Mouse (Mus musculus) limb, embryonic 12.5 days (tissue): ENCODE data around the gene Ssbp4. TPM values are rescaled to one million over a fixed set of nuclear protein-coding genes. Genes with fewer than 3 reads are reported as not detected.
A peak's percentile ranks its signal among the peaks of the same experiment; 100 is the strongest.
"Not testable (repeated sequence)": the region's sequence is repeated elsewhere in the genome, so short reads cannot be mapped to it uniquely, and the experiment has no call there.

Experiments used
- ATAC-seq: fragments of 200-750 bp; cut with Nextera tagmentation; 2 replicates; pipeline ENCODE4 v1.8.0; 2017; ENCODE audit warnings: low read depth, moderate TSS enrichment; ENCODE audit not compliant: insufficient number of reproducible peaks, insufficient read depth, low FRiP score, low TSS enrichment
- H3K27ac ChIP-seq: fragments of 300-500 bp; sonication (generic); 2 replicates; pipeline ENCODE4 v1.5.1; 2016; ENCODE audit warnings: mild to moderate bottlenecking, moderate library complexity
- H3K27me3 ChIP-seq: fragments of 300-500 bp; sonication (generic); 2 replicates; pipeline ENCODE4 v1.6.1; 2016; ENCODE audit warnings: mild to moderate bottlenecking, moderate library complexity
- H3K36me3 ChIP-seq: fragments of 300-500 bp; sonication (generic); 2 replicates; pipeline ENCODE4 v1.6.1; 2016; ENCODE audit warnings: mild to moderate bottlenecking, moderate library complexity
- H3K4me1 ChIP-seq: fragments of 300-500 bp; sonication (generic); replicated peaks from 2 replicates; pipeline ENCODE4 v1.6.1; 2016
- H3K4me2 ChIP-seq: fragments of 300-500 bp; sonication (generic); 2 replicates; pipeline ENCODE4 v1.6.1; 2016; ENCODE audit warnings: mild to moderate bottlenecking, moderate library complexity
- H3K4me3 ChIP-seq: fragments of 300-500 bp; sonication (generic); replicated peaks from 2 replicates; pipeline ENCODE4 v1.5.1; 2016; ENCODE audit warnings: mild to moderate bottlenecking
- H3K9ac ChIP-seq: fragments of 300-500 bp; sonication (generic); replicated peaks from 2 replicates; pipeline ENCODE4 v1.6.1; 2016; ENCODE audit warnings: mild to moderate bottlenecking, moderate library complexity
- H3K9me3 ChIP-seq: fragments of 300-500 bp; sonication (generic); 2 replicates; pipeline ENCODE4 v1.6.1; 2016; ENCODE audit warnings: mild to moderate bottlenecking, moderate library complexity
- WGBS: fragments of 180-500 bp; shearing (Covaris S2); methylation state at CpG from one replicate; pipeline ENCODE4 v1.1.7; 2016; 5-methylcytosine and 5-hydroxymethylcytosine counted together
- polyA plus RNA-seq: library from polyadenylated mRNA; unstranded; fragments of >200 nt; fragmentation: Nextera tagmentation; extraction: Ambion mirVana; gene quantifications from 2 replicates; pipeline ENCODE4 v1.2.1, GENCODE M21; 2016

Gene Ssbp4
- polyA plus RNA-seq, 1 experiment from 2014 or later: 137 TPM

DNA sequence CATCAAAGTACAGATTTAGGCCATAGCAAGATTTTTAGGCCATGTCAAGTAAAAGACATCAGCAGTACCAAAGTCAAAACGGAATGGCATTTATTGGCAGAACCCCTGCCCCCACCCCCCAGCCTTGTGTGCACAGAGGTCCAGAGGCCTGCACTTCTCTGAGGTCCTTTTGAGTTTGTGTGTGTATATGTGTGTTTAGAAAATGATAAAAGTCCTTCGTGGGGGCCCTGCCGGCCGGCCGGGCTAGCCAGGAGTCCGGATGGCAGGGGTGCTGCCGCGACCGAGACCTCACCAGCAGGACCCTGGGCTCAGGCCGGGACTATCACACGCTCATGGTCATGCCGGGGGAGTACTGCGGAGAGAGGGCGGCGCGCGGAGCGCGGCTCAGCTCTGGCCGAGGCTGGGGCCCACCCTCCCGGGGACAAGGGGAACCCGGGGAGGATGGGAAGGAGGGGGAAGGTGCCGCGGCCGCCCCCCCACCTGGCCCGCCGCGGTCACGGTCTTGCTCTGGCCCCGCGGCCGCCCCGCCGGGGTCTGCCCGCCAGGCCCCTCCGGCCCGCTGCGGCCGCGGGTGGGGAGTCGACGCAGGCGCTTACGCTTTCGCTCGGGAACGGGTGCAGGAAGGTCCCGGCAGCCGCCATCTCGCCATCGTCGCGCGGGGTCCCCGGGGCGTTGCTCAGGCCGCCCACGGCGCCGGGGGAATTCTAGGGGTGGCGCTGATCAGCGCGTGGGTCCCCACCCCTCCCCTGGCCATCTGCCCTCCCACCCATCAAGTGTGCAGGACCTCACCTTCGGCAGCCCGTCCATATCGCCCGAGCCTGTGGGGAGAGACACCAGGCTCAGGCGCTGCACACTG lies 11.0 kb downstream of the Ssbp4 start:
- Histone ChIP-seq H3K27ac (peak overlapping the region; percentile 62), H3K9ac (peak overlapping the region; percentile 75), H3K4me1 (peaks cover 86% of the 10 kb centered on the region), H3K27me3 (no peaks in the 10 kb centered on the region; the same call in 1 of the 2 replicates), H3K4me3 (peak overlapping the region; percentile 50), H3K4me2 (peak overlapping the region; percentile 88), H3K9me3 (no peaks in the 10 kb centered on the region; the same call in 1 of the 2 replicates), H3K36me3 (peaks cover 47% of the 10 kb centered on the region)
- 12% methylated on average over 56 of the region's 68 CpGs for WGBS
- no peak for ATAC-seq

DNA sequence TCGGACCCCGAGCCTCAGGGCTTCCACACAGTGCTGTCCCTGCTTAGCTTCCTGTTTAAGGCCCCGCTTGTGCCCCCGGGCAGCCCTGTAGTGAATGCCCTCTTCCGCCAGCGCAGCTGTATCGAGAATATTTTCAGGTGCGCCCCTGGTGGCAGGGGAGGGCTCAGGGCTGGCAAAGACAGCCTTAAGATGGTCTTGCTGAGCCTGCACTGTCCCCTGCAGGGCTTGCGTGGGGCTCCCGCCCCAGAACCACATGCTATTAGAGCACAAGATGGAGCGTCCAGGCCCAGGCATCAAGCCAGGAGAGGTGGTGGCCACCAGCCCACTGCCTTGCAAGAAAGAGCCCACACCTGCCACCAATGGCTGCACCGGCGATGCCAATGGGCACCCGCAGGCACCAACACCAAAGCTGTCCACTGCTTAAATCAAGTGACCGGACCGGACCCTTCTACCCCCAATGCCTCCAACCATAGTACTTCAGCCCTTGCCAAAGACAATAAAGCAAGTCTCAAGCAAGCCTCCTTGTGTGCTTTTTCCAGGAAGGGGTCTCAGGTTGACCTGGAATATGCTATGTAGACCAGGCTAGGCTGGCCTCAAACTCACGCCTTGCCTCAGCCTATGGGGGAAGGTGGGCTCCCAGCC lies 11.8 kb downstream of the Ssbp4 start:
- ATAC-seq: no peak
- Histone ChIP-seq H3K27me3 (no peaks in the 10 kb centered on the region; the same call in 1 of the 2 replicates), H3K27ac (peak overlapping the region; percentile 50; the same call in 1 of the 2 replicates), H3K4me3 (peak overlapping the region; percentile 50; the same call in 1 of the 2 replicates), H3K9me3 (no peaks in the 10 kb centered on the region), H3K4me1 (peaks cover 86% of the 10 kb centered on the region), H3K36me3 (peaks cover 45% of the 10 kb centered on the region), H3K4me2 (peak overlapping the region; percentile 88), H3K9ac (no peak overlapping the region)
- WGBS: 86% methylated on average over 17 of the region's 17 CpGs

DNA sequence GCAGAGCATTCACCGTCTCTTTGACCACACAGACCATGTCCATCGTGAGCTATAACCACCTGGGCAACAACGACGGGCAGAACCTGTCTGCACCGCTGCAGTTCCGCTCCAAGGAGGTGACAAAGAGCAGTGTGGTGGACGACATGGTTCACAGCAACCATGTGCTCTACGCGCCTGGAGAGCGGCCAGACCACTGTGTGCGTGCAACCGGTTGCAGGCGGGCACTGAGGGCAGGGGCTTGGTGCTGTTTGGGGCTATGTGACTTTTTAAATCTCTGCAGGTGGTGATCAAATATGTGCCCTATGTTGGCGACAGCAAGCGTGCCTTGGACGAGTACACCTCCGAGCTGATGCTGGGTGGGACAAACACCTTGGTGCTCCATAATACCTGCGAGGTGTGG lies 12.5 kb downstream of the Ssbp4 start:
- peak overlapping the region; percentile 96; the same call in 1 of the 2 replicates for H3K4me2 ChIP-seq
- H3K27ac ChIP-seq: no peak overlapping the region
- WGBS: 94% methylated on average over 18 of the region's 18 CpGs
- no peak overlapping the region for H3K9ac ChIP-seq
- ATAC-seq: no peak
- H3K27me3 ChIP-seq: no peaks in the 10 kb centered on the region; the same call in 1 of the 2 replicates
- peaks cover 79% of the 10 kb centered on the region for H3K4me1 ChIP-seq
- no peaks in the 10 kb centered on the region for H3K9me3 ChIP-seq
- peaks cover 49% of the 10 kb centered on the region for H3K36me3 ChIP-seq
- 0 out of 2 replicates have a peak overlapping the region, but pooled peaks have one; percentile 4 for H3K4me3 ChIP-seq

- Histone ChIP-seq H3K4me1 (peaks cover 75% of the 10 kb centered on the region), H3K36me3 (peaks cover 51% of the 10 kb centered on the region), H3K9me3 (no peaks in the 10 kb centered on the region), H3K4me2 (peak overlapping the region; percentile 96), H3K4me3 (peak overlapping the region; percentile 68; the same call in 1 of the 2 replicates), H3K27ac (no peak overlapping the region), H3K9ac (no peak overlapping the region), H3K27me3 (no peaks in the 10 kb centered on the region; the same call in 1 of the 2 replicates)
- ATAC-seq: no peak
- 92% methylated on average over 12 of the region's 12 CpGs for WGBS
These were observed 12.9 kb downstream of the Ssbp4 start for GRCm38 (mm10) chr8:70595811-70596210.

GRCm38 (mm10) chr8:70594621-70595564 lies 13.8 kb downstream of the Ssbp4 start:
- Histone ChIP-seq H3K27me3 (no peaks in the 10 kb centered on the region; the same call in 1 of the 2 replicates), H3K36me3 (peaks cover 54% of the 10 kb centered on the region), H3K9me3 (no peaks in the 10 kb centered on the region), H3K4me1 (peaks cover 66% of the 10 kb centered on the region), H3K9ac (peak overlapping the region; percentile 75), H3K4me3 (peak overlapping the region; percentile 68), H3K27ac (peak overlapping the region; percentile 87), H3K4me2 (peak overlapping the region; percentile 96)
- ATAC-seq: peak; percentile 17
- WGBS: 10% methylated on average over 81 of the region's 82 CpGs

- H3K27me3 ChIP-seq: no peaks in the 10 kb centered on the region; the same call in 1 of the 2 replicates
- WGBS: 1% methylated on average over 39 of the region's 40 CpGs
- peak within 1 kb of the TSS; percentile 68 for H3K4me3 ChIP-seq
- peaks cover 54% of the 10 kb centered on the region for H3K36me3 ChIP-seq
- H3K4me1 ChIP-seq: peaks cover 57% of the 10 kb centered on the region
- peak within 1 kb of the TSS; percentile 75 for H3K9ac ChIP-seq
- peak; percentile 89 for ATAC-seq
- H3K4me2 ChIP-seq: peak within 1 kb of the TSS; percentile 96
- H3K9me3 ChIP-seq: no peaks in the 10 kb centered on the region
- H3K27ac ChIP-seq: peak within 1 kb of the TSS; percentile 87
These were observed 14.6 kb downstream of the Ssbp4 start, which contains the start of gene Isyna1 for GRCm38 (mm10) chr8:70593961-70594609. TSS of gene Isyna1 (plus strand) at chr8:70594373.

GRCm38 (mm10) chr8:70593173-70593572 lies 15.5 kb downstream of the Ssbp4 start:
- Histone ChIP-seq H3K4me1 (peaks cover 48% of the 10 kb centered on the region), H3K27ac (peak overlapping the region; percentile 87), H3K27me3 (no peaks in the 10 kb centered on the region; the same call in 1 of the 2 replicates), H3K9ac (peak overlapping the region; percentile 59), H3K36me3 (peaks cover 56% of the 10 kb centered on the region), H3K4me3 (peak overlapping the region; percentile 68), H3K9me3 (no peaks in the 10 kb centered on the region), H3K4me2 (peak overlapping the region; percentile 96)
- no peak for ATAC-seq
- WGBS: 55% methylated on average over 8 of the region's 8 CpGs

DNA sequence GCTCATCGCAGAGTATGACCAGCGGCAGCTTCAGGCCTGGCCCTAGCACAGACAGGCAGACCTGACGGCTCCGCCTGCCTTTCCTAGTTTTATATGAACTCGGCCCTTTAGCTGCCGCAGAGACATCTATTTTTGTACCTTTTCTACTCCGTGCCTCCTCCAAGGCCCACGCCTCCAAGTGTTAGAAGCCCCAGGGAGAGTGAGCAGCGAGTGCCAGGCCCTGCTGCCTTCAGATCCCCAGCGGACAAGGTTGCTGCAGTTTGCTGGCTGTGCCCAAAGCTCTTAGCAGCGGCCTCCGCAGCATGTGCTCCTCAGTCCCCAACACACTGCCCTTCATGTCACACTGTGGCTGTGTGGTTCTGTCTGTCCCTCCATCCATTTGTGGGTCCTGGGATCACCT lies 17.1 kb downstream of the Ssbp4 start:
- WGBS: 87% methylated on average over 12 of the region's 12 CpGs
- Histone ChIP-seq H3K9me3 (no peaks in the 10 kb centered on the region), H3K27me3 (no peaks in the 10 kb centered on the region), H3K27ac (no peak overlapping the region), H3K9ac (no peak overlapping the region), H3K4me3 (no peak overlapping the region), H3K4me2 (no peak overlapping the region), H3K4me1 (peaks cover 32% of the 10 kb centered on the region), H3K36me3 (peaks cover 65% of the 10 kb centered on the region)
- no peak for ATAC-seq

- H3K27ac ChIP-seq, H3K27me3 ChIP-seq, H3K4me1 ChIP-seq, H3K4me3 ChIP-seq, H3K9ac ChIP-seq, ATAC-seq, H3K4me2 ChIP-seq, H3K9me3 ChIP-seq: not testable (repeated sequence)
- 92% methylated on average over 4 of the region's 4 CpGs for WGBS
- peaks cover 92% of the 10 kb centered on the region for H3K36me3 ChIP-seq
These were observed 20.7 kb downstream of the Ssbp4 start for GRCm38 (mm10) chr8:70587955-70588354.

DNA sequence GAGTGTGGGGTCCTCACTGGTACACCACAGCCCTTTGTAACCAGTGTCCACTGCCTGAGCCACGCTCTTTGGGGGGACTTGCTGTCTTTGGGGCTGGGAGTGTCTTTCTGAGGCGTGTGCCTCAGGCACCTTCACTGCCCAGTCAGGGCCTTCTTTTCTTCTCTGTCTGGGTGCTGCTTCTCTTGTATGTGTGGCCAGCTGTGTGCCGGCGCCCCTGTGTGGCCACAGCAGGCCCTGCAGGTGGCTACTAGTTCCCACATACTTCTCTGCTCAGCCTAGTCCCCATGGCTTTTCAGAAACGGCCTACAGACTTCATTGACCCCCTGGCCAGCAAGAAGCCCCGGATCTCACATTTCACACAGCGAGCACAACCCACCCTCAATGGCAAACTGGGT lies 23.4 kb downstream of the Ssbp4 start:
- H3K4me1 ChIP-seq: no peaks in the 10 kb centered on the region
- H3K4me2 ChIP-seq: no peak overlapping the region
- H3K9ac ChIP-seq: no peak overlapping the region
- no peak overlapping the region for H3K27ac ChIP-seq
- H3K4me3 ChIP-seq: no peak overlapping the region
- 47% methylated on average over 7 of the region's 7 CpGs for WGBS
- 0 out of 2 replicates have a peak, but pooled peaks have one; percentile 13 for ATAC-seq
- H3K36me3 ChIP-seq: peaks cover 98% of the 10 kb centered on the region
- no peaks in the 10 kb centered on the region for H3K9me3 ChIP-seq
- H3K27me3 ChIP-seq: no peaks in the 10 kb centered on the region
